Mouse (Mus musculus): ENCODE results near the gene Krt87.

DNA sequence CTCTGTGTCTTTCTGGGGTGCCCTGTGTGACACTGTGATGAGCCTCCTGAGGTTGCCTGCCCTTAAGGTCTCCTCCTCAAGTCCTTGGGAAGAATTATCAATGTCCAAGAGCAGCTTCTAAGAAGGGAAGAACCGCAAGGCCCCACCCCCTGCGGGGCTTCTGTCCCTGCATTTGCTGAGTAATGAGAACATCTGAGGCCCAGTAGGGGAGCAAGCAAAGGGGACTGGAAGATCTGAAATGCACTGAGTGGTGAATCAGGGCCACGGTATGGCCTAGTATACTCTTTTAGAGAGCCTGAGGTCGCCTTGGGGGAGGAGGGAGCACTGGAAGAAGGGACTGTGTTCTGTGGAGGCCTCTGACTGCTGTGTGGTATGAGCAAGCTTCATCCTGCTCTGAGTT lies 43.5 kb upstream of the Krt87 start:
- TF ChIP-seq EP300 (IDR thresholded peaks at IDR 0.05; ENCODE audit: low read depth) (no peak), CTCF (IDR thresholded peaks at IDR 0.05; ENCODE audit: low read depth) (no peak)
